Mouse (Mus musculus) forebrain, embryonic 10.5 days (tissue): ENCODE data around the gene Fgfr2. TPM values are rescaled to one million over a fixed set of nuclear protein-coding genes. Genes with fewer than 3 reads are reported as not detected.

Source experiments
- DNase-seq: peaks from one replicate; pipeline ENCODE4 v3.0.0-alpha.2; 2017; ENCODE audit warnings: low spot score; ENCODE audit errors: extremely low spot score
- H3K27ac ChIP-seq: fragments of 300-500 bp; sonication (generic); 2 replicates; pipeline ENCODE4 v1.5.1; 2016; ENCODE audit warnings: mild to moderate bottlenecking
- H3K27me3 ChIP-seq: fragments of 300-500 bp; sonication (generic); 2 replicates; pipeline ENCODE4 v1.6.1; 2016; ENCODE audit warnings: mild to moderate bottlenecking; ENCODE audit not compliant: poor library complexity, severe bottlenecking
- H3K36me3 ChIP-seq: fragments of 300-500 bp; sonication (generic); replicated peaks from 2 replicates; pipeline ENCODE4 v1.6.1; 2016; ENCODE audit warnings: mild to moderate bottlenecking, moderate library complexity
- H3K4me1 ChIP-seq: fragments of 300-500 bp; sonication (generic); 2 replicates; pipeline ENCODE4 v1.6.1; 2016
- H3K4me3 ChIP-seq: fragments of 300-500 bp; sonication (generic); 2 replicates; pipeline ENCODE4 v1.5.1; 2016; ENCODE audit warnings: mild to moderate bottlenecking, moderate library complexity
- H3K9me3 ChIP-seq: fragments of 300-500 bp; sonication (generic); 2 replicates; pipeline ENCODE4 v1.6.1; 2016; ENCODE audit warnings: mild to moderate bottlenecking, moderate library complexity
- WGBS: fragments of 180-500 bp; shearing (Covaris S2); methylation state at CpG from one replicate; pipeline ENCODE4 v1.1.7; 2016; 5-methylcytosine and 5-hydroxymethylcytosine counted together
- polyA plus RNA-seq: library from polyadenylated mRNA; unstranded; fragments of >200 nt; fragmentation: Nextera tagmentation; extraction: Ambion mirVana; gene quantifications from 2 replicates; pipeline ENCODE4 v1.2.1, GENCODE M21; 2016

Fgfr2 gene
- polyA plus RNA-seq, 1 experiment from 2014 or later = 55.7 TPM

GRCm38 (mm10) chr7:132339041-132339839 is 783.9 kb downstream of the Fgfr2 start:
- Histone ChIP-seq H3K9me3 (no peaks in the 10 kb centered on the region), H3K27ac (0 out of 2 replicates have a peak overlapping the region, but pooled peaks have one; percentile 35), H3K27me3 (no peaks in the 10 kb centered on the region), H3K36me3 (no peaks in the 10 kb centered on the region), H3K4me1 (peaks cover 24% of the 10 kb centered on the region), H3K4me3 (no peak overlapping the region)
- no peak for DNase-seq
- 89% methylated on average over 14 of the region's 14 CpGs for WGBS

GRCm38 (mm10) chr7:132338350-132338749 is 784.8 kb downstream of the Fgfr2 start:
- Histone ChIP-seq H3K4me3 (no peak overlapping the region), H3K36me3 (no peaks in the 10 kb centered on the region), H3K4me1 (peaks cover 24% of the 10 kb centered on the region), H3K27me3 (no peaks in the 10 kb centered on the region), H3K9me3 (no peaks in the 10 kb centered on the region), H3K27ac (no peak overlapping the region)
- no peak for DNase-seq
- WGBS = 69% methylated on average over 6 of the region's 6 CpGs

- H3K27me3 ChIP-seq = no peaks in the 10 kb centered on the region
- no peak overlapping the region for H3K4me3 ChIP-seq
- peaks cover 24% of the 10 kb centered on the region for H3K4me1 ChIP-seq
- no peaks in the 10 kb centered on the region for H3K9me3 ChIP-seq
- no peaks in the 10 kb centered on the region for H3K36me3 ChIP-seq
- DNase-seq = no peak
- H3K27ac ChIP-seq = peak overlapping the region; percentile 44; the same call in 1 of the 2 replicates
- 76% methylated on average over 11 of the region's 11 CpGs for WGBS
These were observed 785.8 kb downstream of the Fgfr2 start for GRCm38 (mm10) chr7:132337268-132337917.

GRCm38 (mm10) chr7:132336781-132337180 is 786.4 kb downstream of the Fgfr2 start:
- Histone ChIP-seq H3K27me3 (no peaks in the 10 kb centered on the region), H3K4me3 (no peak overlapping the region), H3K27ac (peak overlapping the region; percentile 44; the same call in 1 of the 2 replicates), H3K36me3 (no peaks in the 10 kb centered on the region), H3K9me3 (no peaks in the 10 kb centered on the region), H3K4me1 (peaks cover 31% of the 10 kb centered on the region)
- 76% methylated on average over 3 of the region's 3 CpGs for WGBS
- DNase-seq = no peak

GRCm38 (mm10) chr7:132335367-132335766 is 787.8 kb downstream of the Fgfr2 start:
- no peaks in the 10 kb centered on the region for H3K27me3 ChIP-seq
- H3K4me1 ChIP-seq = peaks cover 32% of the 10 kb centered on the region
- no peaks in the 10 kb centered on the region for H3K9me3 ChIP-seq
- WGBS = 95% methylated on average over 4 of the region's 4 CpGs
- no peaks in the 10 kb centered on the region for H3K36me3 ChIP-seq
- no peak overlapping the region for H3K27ac ChIP-seq
- H3K4me3 ChIP-seq = no peak overlapping the region
- no peak for DNase-seq

GRCm38 (mm10) chr7:132333078-132333477 is 790.1 kb downstream of the Fgfr2 start:
- Histone ChIP-seq H3K4me3 (no peak overlapping the region), H3K36me3 (no peaks in the 10 kb centered on the region), H3K9me3 (no peaks in the 10 kb centered on the region), H3K27ac (no peak overlapping the region), H3K27me3 (no peaks in the 10 kb centered on the region), H3K4me1 (peaks cover 32% of the 10 kb centered on the region)
- DNase-seq = no peak
- 70% methylated on average over 1 of the region's 1 CpGs for WGBS

- no peaks in the 10 kb centered on the region for H3K9me3 ChIP-seq
- WGBS = 62% methylated on average over 11 of the region's 11 CpGs
- peaks cover 24% of the 10 kb centered on the region for H3K4me1 ChIP-seq
- no peaks in the 10 kb centered on the region for H3K27me3 ChIP-seq
- peak overlapping the region; percentile 60; the same call in 1 of the 2 replicates for H3K27ac ChIP-seq
- DNase-seq = no peak
- no peaks in the 10 kb centered on the region for H3K36me3 ChIP-seq
- no peak overlapping the region for H3K4me3 ChIP-seq
These were observed 791.0 kb downstream of the Fgfr2 start for GRCm38 (mm10) chr7:132332176-132332575.

- Histone ChIP-seq H3K4me3 (no peak overlapping the region), H3K27ac (no peak overlapping the region), H3K9me3 (no peaks in the 10 kb centered on the region), H3K27me3 (no peaks in the 10 kb centered on the region), H3K4me1 (peaks cover 13% of the 10 kb centered on the region), H3K36me3 (no peaks in the 10 kb centered on the region)
- no peak for DNase-seq
- WGBS = 81% methylated on average over 1 of the region's 1 CpGs
These were observed 793.0 kb downstream of the Fgfr2 start for GRCm38 (mm10) chr7:132330179-132330578.

- Histone ChIP-seq H3K27ac (no peak overlapping the region), H3K4me1 (peaks cover 13% of the 10 kb centered on the region), H3K4me3 (no peak overlapping the region), H3K36me3 (no peaks in the 10 kb centered on the region), H3K9me3 (no peaks in the 10 kb centered on the region), H3K27me3 (no peaks in the 10 kb centered on the region)
- 86% methylated on average over 1 of the region's 1 CpGs for WGBS
- no peak for DNase-seq
These were observed 794.5 kb downstream of the Fgfr2 start for GRCm38 (mm10) chr7:132328648-132329047.

- Histone ChIP-seq H3K27ac (no peak overlapping the region), H3K4me1 (no peaks in the 10 kb centered on the region), H3K4me3 (no peak overlapping the region), H3K27me3 (no peaks in the 10 kb centered on the region; the same call in 1 of the 2 replicates), H3K36me3 (no peaks in the 10 kb centered on the region), H3K9me3 (no peaks in the 10 kb centered on the region)
- DNase-seq = no peak
- 83% methylated on average over 5 of the region's 5 CpGs for WGBS
These were observed 797.4 kb downstream of the Fgfr2 start for GRCm38 (mm10) chr7:132325549-132326331.

- Histone ChIP-seq H3K4me1 (peaks cover under 1% of the 10 kb centered on the region; the same call in 1 of the 2 replicates), H3K27ac (no peak overlapping the region), H3K27me3 (peaks cover 9% of the 10 kb centered on the region), H3K9me3 (no peaks in the 10 kb centered on the region), H3K36me3 (no peaks in the 10 kb centered on the region), H3K4me3 (no peak overlapping the region)
- no peak for DNase-seq
- WGBS = 84% methylated on average over 5 of the region's 5 CpGs
These were observed 799.7 kb downstream of the Fgfr2 start for GRCm38 (mm10) chr7:132323430-132323829.

GRCm38 (mm10) chr7:132321392-132321958 is 801.7 kb downstream of the Fgfr2 start:
- peaks cover 15% of the 10 kb centered on the region for H3K4me1 ChIP-seq
- no peak overlapping the region for H3K27ac ChIP-seq
- WGBS = 88% methylated on average over 2 of the region's 2 CpGs
- DNase-seq = no peak
- H3K4me3 ChIP-seq = no peak overlapping the region
- H3K9me3 ChIP-seq = no peaks in the 10 kb centered on the region
- H3K36me3 ChIP-seq = no peaks in the 10 kb centered on the region
- peaks cover 21% of the 10 kb centered on the region for H3K27me3 ChIP-seq
